Mouse (Mus musculus) heart, adult 18-20 months (tissue): ENCODE measurements around the gene Gm28510. TPM values are rescaled to one million over a fixed set of nuclear protein-coding genes. Genes with fewer than 3 reads are reported as not detected.
"Not testable (repeated sequence)": the region's sequence is repeated elsewhere in the genome, so short reads cannot be mapped to it uniquely, and the experiment has no call there.

Experiments used
- DNase-seq, 2 experiments: peaks; one replicate each; pipeline ENCODE4 v3.0.0; 2021 to 2022; ENCODE audit warnings: mixed read lengths in 1 of 2
- long read RNA-seq, 2 experiments: library from polyadenylated mRNA; stranded (forward); transcript quantifications; one replicate each; pipeline ENCODE4 v2.0.0; 2021
- total RNA-seq, 2 experiments: library from RNA; stranded (reverse); gene quantifications; 2 replicates each; pipeline ENCODE4 v1.2.3; 2021

Gm28510 gene
- not detected for total RNA-seq
- long read RNA-seq, experiment 1: 0 reads
- long read RNA-seq, experiment 2: 0 reads

DNA sequence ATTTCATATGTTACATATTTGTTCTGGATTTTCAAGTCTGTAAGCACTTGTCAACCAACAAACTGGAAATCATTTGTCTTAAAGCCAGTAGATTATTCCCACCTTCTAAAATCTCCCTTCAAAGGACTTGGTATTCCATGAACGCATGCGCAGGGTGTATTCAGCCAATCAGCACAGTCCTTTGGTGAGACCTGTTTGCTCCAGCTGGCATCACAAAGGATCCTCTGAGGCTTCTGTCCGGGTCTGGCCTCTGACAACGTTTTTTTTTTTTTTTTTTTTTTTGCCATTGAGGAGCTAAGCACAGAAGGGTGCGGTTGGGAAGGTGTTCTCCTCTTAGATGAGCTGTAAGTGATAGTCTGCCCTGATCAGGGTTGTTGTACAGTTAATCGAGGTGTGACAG is at the start of gene Gm28510:
TSS of gene Gm28510 (plus strand) at position 301 of the 400 bp plus-strand sequence.
- not testable (repeated sequence) for DNase-seq

Other genes starting within 250 kb of the Gm28510 start
- not detected for gene Gm20834, start 88.1 kb upstream of the Gm28510 start, total RNA-seq
- not detected for gene Gm20737, start 123.3 kb downstream of the Gm28510 start, total RNA-seq
- gene Gm21775, start 140.7 kb downstream of the Gm28510 start, total RNA-seq: not detected
- gene Gm21900, start 203.6 kb downstream of the Gm28510 start, total RNA-seq: not detected